Mouse (Mus musculus) layer of hippocampus, adult 8-10 months (tissue): ENCODE results near the gene Mpeg1. TPM values are rescaled to one million over a fixed set of nuclear protein-coding genes. Genes with fewer than 3 reads are reported as not detected.
A peak's percentile ranks its signal among the peaks of the same experiment; 100 is the strongest.

Experiments
- DNase-seq, 2 experiments: peaks; one replicate each; pipeline ENCODE4 v3.0.0; 2022; ENCODE audit warnings: low spot score in 2 of 2
- total RNA-seq, 4 experiments: library from RNA; stranded (reverse); gene quantifications; 2 replicates each; pipeline ENCODE4 v1.2.4; 2022

Mpeg1 gene
- total RNA-seq, 4 experiments from 2014 or later = 7.5 to 158 (median 61.7) TPM

DNA sequence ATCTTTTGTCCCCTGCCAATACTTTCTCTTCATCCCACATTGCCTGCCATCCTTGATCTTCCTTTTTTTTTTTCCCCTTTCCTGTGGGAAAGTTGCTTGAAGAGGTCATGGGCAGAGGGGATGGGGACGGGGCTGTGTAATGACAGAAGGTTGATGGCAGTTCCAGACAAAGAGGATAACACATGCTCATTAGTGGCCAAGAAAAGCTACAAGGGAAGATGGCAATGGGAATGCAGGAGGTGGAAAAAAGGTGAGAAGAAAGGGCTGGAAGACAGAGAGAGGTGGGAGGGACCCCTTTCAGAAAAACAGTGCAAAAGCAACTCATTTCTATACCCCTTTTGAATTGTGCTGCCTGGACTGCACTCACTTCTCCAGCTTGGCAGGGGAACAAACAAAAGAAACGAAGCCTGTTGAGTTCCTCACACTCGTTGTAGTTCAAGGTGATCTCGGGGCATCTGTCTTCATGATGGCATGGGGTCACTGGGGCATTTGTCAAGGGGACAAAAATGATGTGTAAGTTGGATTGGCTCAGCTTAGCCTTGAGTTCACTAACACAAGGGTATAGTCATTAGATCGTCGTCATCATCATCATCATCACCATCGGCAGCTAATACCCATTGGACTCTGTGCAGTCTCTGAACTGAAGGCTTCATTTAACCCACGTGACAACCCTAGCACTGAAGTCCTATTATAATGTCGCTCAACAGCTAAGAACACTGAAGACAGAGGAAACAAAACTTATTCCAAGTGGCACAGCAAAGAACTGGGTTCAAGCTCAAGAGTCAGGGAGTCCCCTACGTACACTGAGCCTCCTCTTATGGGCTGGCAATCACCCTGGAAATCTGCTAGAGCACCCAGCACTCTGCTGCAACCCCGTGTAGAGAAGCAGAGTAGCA lies 29.3 kb downstream of the Mpeg1 start:
- DNase-seq = no peak

DNA sequence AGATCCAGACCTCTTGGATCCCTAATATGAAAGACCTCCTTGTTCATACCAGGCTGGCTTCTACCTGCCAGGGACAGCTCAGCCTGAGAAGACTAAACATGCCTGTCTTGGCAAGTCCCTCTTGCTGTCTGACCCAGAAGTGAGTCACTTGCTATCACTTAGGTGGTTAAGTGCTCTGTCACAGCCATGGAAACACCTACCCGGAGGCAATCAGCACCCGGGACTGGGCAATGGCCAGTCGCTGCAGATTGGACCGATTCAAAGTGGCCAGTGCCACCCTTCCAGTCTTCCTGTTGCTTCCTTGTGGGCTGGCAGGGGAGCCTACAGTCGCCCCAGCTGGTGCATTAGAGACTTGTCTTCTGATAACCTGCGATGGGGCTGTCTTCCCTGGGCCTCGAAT lies 31.1 kb downstream of the Mpeg1 start:
- DNase-seq = no peak

DNA sequence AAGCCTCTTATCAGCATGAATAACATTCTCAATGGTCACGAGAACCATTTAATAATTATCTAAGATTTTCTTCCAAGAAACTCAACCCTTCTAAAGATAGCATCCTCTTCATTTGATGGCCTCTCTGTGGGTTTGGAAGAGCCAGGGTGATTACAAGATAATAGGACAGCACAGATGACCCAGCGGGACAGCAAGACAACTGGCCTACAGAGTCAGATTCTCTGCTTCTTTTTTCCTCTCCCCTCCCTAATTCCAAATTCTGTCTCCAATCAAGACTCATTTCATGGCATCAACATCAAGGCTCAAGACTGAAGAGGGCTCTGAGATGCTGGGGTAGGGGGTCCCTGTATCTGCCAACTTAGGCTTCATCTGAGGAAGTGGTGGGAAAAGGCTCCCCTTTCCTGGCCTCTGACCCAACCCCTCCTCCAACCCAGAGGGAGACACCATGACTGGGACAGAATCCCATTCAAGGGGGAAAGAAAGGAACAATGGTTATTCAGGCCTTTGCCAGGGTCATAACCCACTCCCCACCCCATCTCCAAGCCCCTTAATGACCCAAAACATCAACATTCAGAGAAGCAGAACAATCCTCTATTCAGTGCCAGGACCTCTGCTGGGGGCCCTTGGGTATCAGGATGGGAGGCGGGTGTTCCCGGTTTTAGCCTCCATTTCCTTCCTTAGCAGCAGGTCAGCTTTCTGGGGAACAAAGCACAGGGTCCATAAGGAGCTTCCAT lies 33.0 kb downstream of the Mpeg1 start:
- peak in 1 of 2 experiments; percentile 3 for DNase-seq

DNA sequence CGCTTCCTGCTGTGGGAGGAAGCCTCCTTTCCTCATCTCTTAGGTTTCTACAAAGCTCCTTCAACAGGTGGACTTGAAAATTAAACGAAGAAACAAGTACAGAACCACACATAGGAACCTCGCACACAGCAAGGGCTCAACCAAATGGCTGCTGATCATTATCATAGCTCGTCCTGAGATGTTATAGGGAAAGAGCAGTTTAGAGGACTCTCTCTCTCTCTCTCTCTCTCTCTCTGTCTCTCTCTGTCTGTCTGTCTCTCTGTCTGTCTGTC lies 33.5 kb downstream of the Mpeg1 start:
- DNase-seq = no peak

DNA sequence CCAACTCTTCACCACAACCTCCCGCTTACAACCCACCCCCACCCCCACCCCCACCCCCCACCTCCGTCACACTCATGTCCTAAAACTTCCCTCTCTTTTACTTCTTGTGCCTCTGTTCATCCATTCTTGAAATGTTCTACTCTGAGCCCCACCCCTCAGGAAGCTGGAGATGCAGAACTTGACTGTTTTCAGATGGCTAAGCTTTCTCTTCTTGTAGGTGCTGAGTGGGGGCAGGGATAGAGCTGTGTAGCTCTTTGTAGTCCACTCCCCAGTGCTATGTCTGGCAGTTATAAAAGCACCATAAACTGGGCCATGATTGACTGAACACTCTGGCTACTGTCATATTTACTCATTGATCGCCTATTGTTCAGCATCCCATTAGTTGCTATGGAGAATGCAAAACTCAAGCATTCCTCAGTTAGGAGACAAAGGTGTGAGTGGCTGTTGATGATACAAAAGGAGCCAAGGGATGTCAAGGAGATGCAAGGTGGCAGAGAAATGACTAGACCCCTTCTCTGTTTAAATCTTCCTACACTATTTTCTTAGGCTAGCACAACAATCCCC lies 34.5 kb downstream of the Mpeg1 start:
- DNase-seq = no peak

DNA sequence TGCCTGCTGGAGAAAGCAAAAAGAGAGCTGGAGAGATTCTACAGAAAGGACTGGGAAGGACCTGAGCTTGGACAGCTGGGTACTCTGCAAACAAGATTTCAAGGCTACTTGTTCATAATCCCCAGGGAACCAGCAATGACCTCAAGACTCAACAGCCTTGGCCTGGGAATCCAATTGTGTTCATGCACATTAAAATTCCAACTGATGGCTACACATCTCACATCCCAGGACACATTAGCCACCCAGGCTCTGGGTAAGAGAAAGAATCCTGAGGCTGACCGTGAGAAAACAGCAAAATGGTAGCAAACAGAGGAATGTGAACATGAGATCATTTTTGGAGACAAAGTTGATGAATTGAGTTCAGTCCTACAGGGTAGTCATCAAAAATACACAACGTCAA lies 35.7 kb downstream of the Mpeg1 start:
- DNase-seq = no peak

DNA sequence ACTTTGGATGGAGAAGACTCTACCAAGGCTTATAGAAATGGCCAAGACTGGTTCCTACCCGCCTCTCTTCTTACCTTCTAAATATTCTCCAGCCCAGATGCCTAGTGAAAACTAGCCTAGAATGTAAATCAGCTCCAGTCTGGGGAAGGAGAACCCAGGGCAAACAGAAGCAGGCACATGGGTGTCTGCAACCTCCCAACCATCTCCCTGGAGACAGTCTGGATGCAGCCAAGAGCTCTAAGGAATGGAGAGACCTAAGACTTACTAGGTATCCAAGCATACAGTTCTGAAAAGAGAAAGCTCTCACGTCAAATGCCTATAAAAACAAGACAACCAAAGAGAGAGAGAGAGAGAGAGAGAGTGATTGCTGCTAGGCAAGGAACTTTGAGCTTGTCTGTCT lies 37.3 kb downstream of the Mpeg1 start:
- DNase-seq = no peak

DNA sequence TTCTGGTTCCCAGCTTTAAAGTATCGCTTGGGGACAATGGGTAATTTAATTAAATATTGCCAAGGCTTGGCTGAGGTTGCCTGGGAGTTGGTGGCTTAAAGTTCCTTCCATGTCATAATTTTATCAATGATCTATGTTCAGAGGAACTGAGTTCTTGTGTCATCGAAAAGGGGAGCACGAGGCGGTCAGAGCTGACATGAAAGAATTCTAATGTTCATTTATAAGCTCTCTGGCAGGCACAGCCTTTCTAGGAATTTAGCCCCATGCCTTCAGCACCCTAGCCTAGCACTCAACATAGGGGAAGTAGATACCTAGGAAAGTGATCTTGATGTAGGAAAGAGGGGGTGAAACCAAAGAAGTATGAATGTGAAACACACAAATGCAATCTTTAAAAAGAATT lies 37.7 kb downstream of the Mpeg1 start:
- DNase-seq = no peak

DNA sequence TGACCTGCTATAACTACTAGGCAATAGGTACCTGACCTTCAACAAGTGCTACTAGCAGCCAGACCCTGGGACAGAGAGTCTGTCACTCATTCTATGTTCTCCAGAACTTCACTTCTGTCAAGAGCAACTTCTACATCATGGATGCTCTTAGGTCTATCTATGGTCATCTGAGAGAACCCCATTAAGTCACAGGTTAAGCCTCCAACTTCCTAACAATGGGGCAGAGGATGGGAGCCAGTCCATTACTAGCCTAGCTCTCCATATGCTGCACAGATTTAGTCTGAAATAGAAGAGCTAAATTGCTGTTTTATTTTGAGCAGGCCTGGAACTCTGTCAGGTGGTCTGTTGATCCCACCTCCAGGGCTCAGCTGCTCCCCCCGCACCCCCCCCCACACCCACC lies 38.4 kb downstream of the Mpeg1 start:
- DNase-seq = no peak

DNA sequence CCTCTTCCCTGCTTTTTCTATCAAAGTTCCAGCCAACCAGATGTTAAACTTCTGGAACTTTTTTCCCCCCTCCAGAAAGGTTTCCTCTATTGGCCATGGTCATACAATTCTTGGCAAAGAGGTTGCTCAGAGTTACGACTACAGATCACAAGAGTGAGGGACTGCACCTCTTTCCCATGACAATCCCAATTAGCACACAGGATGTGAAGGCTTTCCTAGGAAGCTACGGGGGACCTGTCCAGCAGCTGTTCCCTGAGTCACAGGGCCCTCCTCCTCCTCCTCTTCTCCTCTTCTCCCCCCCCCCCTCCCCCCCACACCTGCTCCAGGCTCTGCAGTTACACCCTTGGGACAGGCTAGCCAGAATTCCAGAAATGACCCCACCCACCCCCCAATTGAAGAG lies 38.9 kb downstream of the Mpeg1 start:
- no peak for DNase-seq

DNA sequence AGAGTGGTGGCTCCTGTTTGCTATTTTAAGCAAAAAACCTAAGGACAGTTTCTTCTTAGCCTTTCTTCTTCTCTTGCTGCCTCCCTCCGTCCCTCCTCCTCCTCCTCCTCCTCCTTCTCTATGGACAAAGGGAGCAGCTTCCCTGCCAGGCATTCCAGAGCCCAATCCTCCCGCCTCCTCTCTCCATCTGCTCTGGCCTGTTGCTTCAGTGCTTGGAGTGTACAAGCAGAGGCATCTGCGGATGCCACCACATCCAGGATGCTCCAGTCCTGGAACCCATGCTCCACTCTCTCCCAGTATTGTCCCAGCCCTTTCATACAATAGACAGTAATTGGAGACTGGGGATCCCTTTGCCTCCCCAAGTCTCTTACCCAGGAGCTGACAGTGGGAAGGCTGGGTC lies 39.5 kb downstream of the Mpeg1 start:
- DNase-seq = peak; percentile 82 to 83

DNA sequence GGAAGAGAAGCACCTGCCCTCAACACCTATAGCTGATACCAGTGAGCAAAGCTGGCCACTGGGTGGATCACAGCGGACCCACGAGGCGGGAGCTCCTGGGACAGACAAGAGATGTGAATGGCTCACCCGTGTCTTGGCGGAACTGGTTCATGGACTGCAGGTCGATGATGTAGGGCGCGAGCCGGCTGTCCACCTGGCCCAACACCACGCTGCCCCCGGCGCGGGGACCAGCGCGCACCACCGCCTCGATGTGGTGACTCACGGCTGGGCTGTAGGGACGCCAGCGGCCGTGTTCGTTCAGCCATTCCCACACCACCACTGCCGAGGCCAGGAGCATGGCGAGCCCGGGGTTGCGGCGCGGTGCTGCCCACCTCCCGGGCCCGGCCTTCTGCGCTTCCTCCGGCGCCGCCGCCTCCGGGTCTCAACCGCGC lies 40.3 kb downstream of the Mpeg1 start:
- DNase-seq = peak in 1 of 2 experiments; percentile 45

DNA sequence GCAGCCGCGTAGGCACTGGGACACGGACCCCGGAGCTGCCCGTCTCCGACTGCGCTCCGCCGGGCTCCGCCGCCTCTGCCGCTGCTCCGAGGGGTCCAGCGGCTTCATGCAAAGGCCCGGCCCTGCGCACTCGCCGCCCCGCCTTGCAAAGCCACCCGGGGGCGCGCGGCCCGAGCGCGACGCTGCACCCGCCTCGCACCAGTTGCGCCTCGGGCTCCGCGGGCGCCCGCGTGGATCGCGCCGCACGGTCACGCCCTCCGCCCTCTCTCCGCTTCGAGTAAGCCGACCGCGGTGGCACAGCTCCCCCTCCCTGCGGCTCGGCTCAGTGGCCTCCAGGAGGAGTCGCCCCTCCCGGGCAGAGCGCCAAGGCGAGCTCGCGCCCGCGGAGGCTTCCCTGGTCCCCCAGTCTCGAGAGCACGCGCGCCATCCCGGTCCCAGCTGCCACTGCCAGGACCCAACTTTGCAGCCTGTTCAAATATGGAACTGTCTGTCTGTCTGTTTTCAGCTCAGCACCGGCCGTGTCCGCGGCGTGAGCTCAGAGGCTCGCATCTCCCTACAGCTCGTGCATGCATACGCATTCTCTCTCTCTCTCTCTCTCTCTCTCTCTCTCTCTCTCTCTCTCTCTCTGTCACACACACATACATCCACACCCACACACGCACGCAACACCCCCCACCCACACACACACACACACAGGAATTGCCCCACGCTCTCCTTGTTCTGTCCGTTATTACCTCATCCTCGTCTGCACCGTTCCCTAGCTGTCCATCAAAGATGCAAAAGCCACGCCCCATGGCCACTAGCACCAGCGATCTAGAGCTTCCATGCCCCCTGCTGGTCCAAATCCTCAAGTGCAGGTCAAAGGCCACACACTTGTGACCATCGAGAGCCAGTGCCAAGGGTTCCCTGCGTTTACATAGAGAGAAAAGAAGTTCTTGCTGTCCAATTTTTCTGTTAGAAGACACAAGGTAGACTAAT lies 41.1 kb downstream of the Mpeg1 start, which contains the start of gene Dtx4:
Gene Dtx4, minus strand, starts transcription at position 85 of the 978 bp plus-strand sequence.
- peak; percentile 92 to 95 for DNase-seq

DNA sequence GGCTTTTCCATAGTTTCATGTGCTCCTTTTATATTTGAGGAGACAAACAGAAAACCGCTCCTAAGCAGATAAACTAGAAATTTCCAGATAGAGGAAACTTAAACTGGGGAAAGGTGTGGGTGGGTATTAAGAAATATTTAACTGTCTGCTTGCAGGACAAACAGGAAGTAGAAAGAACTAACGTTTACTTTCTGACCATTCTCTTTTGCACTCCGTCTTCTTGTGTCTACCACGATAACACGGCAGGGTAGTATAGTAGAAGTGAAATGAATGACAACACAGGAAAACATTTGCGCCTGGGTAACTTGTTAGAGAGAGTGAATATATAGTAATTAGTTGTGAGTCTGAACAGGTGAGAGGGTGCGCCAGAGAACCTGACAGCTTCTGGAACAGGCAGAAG lies 42.2 kb downstream of the Mpeg1 start:
- no peak for DNase-seq

DNA sequence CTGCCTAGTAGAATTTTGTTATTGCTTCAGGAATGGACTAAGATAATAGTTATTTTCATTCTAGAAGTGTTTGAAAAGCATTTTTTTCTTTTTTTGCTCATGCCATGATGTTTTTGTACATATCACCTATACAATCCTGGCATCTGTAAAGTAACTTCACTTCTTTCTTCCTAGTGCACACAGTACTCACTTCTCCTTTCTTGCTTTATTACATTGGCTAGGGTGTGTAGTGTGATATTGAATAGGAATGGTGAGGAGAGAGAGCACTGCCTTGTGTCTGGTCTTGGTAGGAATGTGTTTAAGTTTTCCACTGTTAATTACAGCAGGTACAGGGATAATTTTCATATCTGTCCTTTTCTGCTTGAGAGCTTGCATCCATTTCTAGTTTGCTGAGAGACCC lies 54.0 kb downstream of the Mpeg1 start:
- no peak for DNase-seq

Other genes starting within 250 kb of the Mpeg1 start
- gene Olfr1432, start 228.2 kb upstream of the Mpeg1 start, total RNA-seq = not detected
- gene Olfr262, start 219.1 kb upstream of the Mpeg1 start, total RNA-seq = not detected
- not detected for gene Olfr235, start 199.7 kb upstream of the Mpeg1 start, total RNA-seq
- not detected for gene Olfr1434, start 180.9 kb upstream of the Mpeg1 start, total RNA-seq
- not detected for gene Olfr1436, start 161.6 kb upstream of the Mpeg1 start, total RNA-seq
- gene Olfr1437, start 135.7 kb upstream of the Mpeg1 start, total RNA-seq = not detected
- gene Olfr1438-ps1, start 124.9 kb upstream of the Mpeg1 start, total RNA-seq = not detected
- gene Olfr1440, start 73.5 kb upstream of the Mpeg1 start, total RNA-seq = not detected
- not detected for gene Olfr1441, start 43.3 kb upstream of the Mpeg1 start, total RNA-seq
- not detected for gene Pfpl, start 32.9 kb upstream of the Mpeg1 start, total RNA-seq
- 10 to 100 TPM; 37.1 to 40.9 (median 39.5) TPM for gene Dtx4, start 40.7 kb downstream of the Mpeg1 start, total RNA-seq
- gene Fam111a, start 85.0 kb downstream of the Mpeg1 start, total RNA-seq = 1 to 10 TPM; 1.4 to 3.9 (median 2.3) TPM
- not detected for gene Gm4952, start 139.2 kb downstream of the Mpeg1 start, total RNA-seq
- under 1 TPM in 3 of 4 experiments, not detected in 1; 0.11 to 0.32 (median 0.16) TPM for gene Glyat, start 172.5 kb downstream of the Mpeg1 start, total RNA-seq
- not detected for gene Olfr1442, start 209.7 kb downstream of the Mpeg1 start, total RNA-seq
- gene Olfr1443, start 217.3 kb downstream of the Mpeg1 start, total RNA-seq = not detected
- not detected for gene Keg1, start 235.0 kb downstream of the Mpeg1 start, total RNA-seq